Mouse (Mus musculus): ENCODE results near the gene Lrrc8b.

GRCm38 (mm10) chr5:105519096-105519975 is 103.8 kb downstream of the Lrrc8b start, which contains the start of gene Lrrc8c:
- TF ChIP-seq CTCF (IDR thresholded peaks at IDR 0.05; ENCODE audit: low read depth, low read length), result no peak
- no peak for TF ChIP-seq POLR2AphosphoS5 (IDR thresholded peaks at IDR 0.05; ENCODE audit: insufficient replicate concordance, low read depth, low read length)
- TF ChIP-seq TAL1 (conservative IDR thresholded peaks at IDR 0.05; ENCODE audit: low read depth, low read length), result no peak
- TF ChIP-seq GATA1 (IDR thresholded peaks at IDR 0.05; ENCODE audit: borderline replicate concordance, low read length), result no peak

Data from G1E (cell line).